Mouse (Mus musculus) gastrocnemius, postnatal 14 days (tissue): ENCODE results near the gene Klrb1b. TPM values are rescaled to one million over a fixed set of nuclear protein-coding genes. Genes with fewer than 3 reads are reported as not detected.
A peak's percentile ranks its signal among the peaks of the same experiment; 100 is the strongest.

Source experiments
- DNase-seq: peaks from one replicate; pipeline ENCODE4 v3.0.0; 2021; ENCODE audit warnings: mixed read lengths
- intact Hi-C: fragments of 180-260 bp; cut with DNase I; formaldehyde crosslinking; loops from one replicate; pipeline ENCODE4 v1.15.1; 2025; ENCODE audit warnings: low total_unique reads
- long read RNA-seq, 2 experiments: library from polyadenylated mRNA; stranded (forward); transcript quantifications; one replicate each; pipeline ENCODE4 v2.0.0; 2021
- total RNA-seq, 2 experiments: library from RNA; stranded (reverse); gene quantifications; 2 replicates each; pipeline ENCODE4 v1.2.3; 2021

Gene Klrb1b
- not detected for total RNA-seq
- long read RNA-seq, experiment 1: 0 reads
- long read RNA-seq, experiment 2: 0 reads

GRCm38 (mm10) chr6:128826132-128826531 is at the start of gene Klrb1b, which contains the start of gene Gm44511:
Gene Klrb1b, minus strand, starts transcription at chr6:128826331.
Gene Gm44511, minus strand, starts transcription at chr6:128826315.
- no peak for DNase-seq
- intact Hi-C loops: no loop called here

- intact Hi-C loops: no loop called here
- DNase-seq: no peak
Measured at GRCm38 (mm10) chr6:128871910-128872610, 45.9 kb upstream of the Klrb1b start.

GRCm38 (mm10) chr6:128868861-128869260 is 42.7 kb upstream of the Klrb1b start:
- DNase-seq: no peak
- intact Hi-C loops: no loop called here

DNA sequence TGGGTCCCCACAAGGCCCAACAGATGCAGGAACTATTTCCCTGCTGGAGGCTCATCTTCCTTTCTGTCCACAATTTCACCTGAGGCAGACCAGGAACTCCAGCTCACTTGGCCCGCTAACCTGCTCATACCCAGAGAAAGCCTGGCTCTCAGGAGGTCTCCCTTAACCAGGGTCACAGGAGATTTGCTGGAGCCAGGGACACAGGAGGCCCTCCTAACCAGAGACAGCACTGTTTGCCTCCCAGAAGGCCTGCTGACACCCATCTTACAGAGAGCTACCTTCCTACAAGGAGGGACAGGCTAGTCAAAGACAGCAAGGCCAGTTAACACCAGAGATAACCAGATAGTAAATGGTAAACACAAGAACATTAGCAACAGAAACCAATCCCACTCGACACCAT is 31.8 kb upstream of the Klrb1b start:
- DNase-seq: no peak
- intact Hi-C loops: loop anchor here (10.0 kb wide), 1 partner anchor 507 kb away; no protein-coding TSS in a partner anchor

DNA sequence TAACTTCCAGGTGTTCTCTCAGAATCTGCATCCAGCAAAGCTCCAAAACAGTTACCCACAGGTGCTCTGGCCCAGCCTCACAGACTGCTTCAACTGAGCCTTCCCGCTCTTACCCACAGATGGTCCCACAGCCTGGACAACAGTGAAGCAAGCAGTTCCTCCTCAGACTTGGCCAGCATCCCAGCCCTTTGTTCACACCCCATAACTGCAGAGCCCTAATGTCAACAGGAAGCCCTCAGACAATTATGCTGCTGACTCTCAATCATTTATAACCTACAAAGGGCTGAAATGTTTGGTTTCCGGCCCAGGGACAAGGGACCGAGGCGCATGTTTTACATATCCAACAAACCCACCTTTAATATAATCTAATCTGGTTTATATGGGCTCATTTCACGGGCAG is 30.1 kb upstream of the Klrb1b start:
- intact Hi-C loops: loop anchor here (10.0 kb wide), 1 partner anchor 509 kb away; no protein-coding TSS in a partner anchor
- peak; percentile 69 for DNase-seq

DNA sequence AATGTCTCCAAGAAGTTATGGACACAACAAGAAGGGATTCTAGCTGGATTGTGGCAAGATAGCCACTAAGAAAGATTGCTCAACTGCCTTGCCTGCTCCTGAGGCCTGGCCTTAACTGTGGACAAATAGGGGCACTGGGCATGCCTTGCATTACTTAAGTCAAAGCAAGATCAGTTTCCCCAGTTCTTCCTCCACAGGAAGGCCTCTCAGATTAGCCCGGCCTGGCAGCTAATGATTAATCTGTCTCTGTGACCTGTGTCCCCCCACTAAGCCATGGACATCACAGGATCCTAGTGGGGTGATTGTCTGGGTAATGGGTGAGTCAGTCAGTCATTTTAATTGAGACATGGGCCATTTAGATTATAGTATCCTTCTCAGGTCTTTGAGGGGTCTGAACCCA is 29.3 kb upstream of the Klrb1b start:
- intact Hi-C loops: loop anchor here (10.0 kb wide), 1 partner anchor 509 kb away; no protein-coding TSS in a partner anchor
- no peak for DNase-seq

DNA sequence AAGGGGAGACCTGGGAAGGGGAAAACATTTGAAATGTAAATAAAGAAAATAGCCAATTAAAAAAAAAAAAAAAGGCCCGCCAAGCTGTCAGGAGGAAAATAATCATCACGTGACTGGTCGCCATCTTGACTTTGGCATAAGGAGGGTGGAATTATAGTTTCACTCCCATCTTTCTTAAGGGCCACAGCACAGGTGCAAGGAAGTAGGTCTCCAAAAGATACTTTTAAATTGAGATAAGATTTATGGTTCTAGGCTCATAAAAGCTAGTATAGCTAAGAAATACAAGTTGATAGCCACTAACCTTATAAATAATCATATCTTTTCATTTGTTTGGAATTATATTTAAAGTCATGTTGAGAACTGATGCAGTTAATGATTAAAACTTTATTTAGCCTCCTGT is 28.8 kb upstream of the Klrb1b start:
- DNase-seq: no peak
- intact Hi-C loops: loop anchor here (5.0 to 10.0 kb wide), 3 partner anchors 212 to 510 kb away; no protein-coding TSS in a partner anchor

- DNase-seq: peak; percentile 31
- intact Hi-C loops: loop anchor here (5.0 to 10.0 kb wide), 3 partner anchors 213 to 511 kb away; no protein-coding TSS in a partner anchor
Measured at GRCm38 (mm10) chr6:128854024-128854820, 28.1 kb upstream of the Klrb1b start.

GRCm38 (mm10) chr6:128852766-128853165 is 26.6 kb upstream of the Klrb1b start:
- intact Hi-C loops: loop anchor here (5.0 to 10.0 kb wide), 3 partner anchors 215 to 512 kb away; no protein-coding TSS in a partner anchor
- no peak for DNase-seq

DNA sequence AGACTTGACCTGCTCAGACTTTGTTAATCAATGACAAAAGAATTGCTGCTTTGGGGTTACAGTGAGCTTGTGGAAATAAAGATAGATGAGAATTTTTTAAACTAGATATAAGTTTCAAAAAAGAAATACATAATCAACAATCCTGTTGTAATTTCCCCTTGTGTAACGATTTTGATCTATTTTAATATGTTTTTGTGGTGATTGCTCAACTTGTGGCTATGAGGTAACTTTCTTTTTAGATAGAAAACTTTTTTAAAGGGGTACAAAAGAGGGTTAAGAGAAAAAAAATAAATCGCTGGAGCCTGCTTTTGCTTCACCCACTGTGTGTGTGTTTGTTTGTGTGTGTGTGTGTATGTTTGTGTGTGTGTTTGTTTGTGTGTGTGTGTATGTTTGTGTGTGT is 25.0 kb upstream of the Klrb1b start:
- intact Hi-C loops: loop anchor here (5.0 to 10.0 kb wide), 3 partner anchors 216 to 514 kb away; no protein-coding TSS in a partner anchor
- no peak for DNase-seq

DNA sequence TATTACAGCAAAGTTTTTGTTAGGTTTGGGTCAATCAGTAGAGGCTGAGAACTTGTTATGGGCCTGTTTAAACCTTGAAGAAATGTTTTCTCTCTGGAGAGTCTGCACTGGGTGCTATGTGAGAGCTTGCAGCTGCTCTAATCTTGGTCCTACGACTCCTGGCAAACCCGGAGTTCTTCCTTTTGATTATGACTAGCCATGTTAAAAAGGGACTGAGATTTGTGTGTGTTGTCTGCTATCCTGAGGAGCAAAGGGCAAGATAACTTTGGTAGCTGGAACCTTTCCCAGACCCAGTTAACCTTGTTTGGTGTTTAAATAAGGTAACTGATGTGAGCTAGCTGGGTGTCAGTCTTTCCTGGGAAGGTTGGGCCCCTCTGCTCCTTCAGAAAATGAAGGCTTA is 24.5 kb upstream of the Klrb1b start:
- DNase-seq: no peak
- intact Hi-C loops: loop anchor here (5.0 to 10.0 kb wide), 3 partner anchors 217 to 514 kb away; no protein-coding TSS in a partner anchor

DNA sequence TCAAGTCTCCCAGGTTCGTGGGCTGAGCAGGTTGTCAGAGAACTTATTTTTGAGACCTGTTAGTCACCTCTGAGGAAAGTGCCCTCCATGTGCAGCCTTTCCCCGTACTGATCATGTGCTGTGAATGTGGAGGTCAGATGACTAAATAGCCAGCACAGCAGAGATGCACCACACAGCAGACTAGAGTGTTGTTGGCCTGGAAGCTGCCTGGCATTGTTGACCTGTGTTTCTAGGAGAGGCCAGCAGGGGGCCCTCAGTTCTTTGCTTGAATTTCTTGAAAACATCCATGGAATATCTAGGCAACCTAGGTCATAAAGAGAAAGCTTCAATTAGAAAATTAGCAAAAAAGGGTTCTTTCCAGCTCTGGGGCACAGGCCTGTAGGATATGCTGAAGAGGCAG is 23.8 kb upstream of the Klrb1b start:
- intact Hi-C loops: loop anchor here (5.0 to 10.0 kb wide), 4 partner anchors 217 to 515 kb away; no protein-coding TSS in a partner anchor
- peak; percentile 26 for DNase-seq

GRCm38 (mm10) chr6:128847401-128847800 is 21.3 kb upstream of the Klrb1b start:
- no peak for DNase-seq
- intact Hi-C loops: loop anchor here (5.0 kb wide), 1 partner anchor 400 kb away; no protein-coding TSS in a partner anchor

DNA sequence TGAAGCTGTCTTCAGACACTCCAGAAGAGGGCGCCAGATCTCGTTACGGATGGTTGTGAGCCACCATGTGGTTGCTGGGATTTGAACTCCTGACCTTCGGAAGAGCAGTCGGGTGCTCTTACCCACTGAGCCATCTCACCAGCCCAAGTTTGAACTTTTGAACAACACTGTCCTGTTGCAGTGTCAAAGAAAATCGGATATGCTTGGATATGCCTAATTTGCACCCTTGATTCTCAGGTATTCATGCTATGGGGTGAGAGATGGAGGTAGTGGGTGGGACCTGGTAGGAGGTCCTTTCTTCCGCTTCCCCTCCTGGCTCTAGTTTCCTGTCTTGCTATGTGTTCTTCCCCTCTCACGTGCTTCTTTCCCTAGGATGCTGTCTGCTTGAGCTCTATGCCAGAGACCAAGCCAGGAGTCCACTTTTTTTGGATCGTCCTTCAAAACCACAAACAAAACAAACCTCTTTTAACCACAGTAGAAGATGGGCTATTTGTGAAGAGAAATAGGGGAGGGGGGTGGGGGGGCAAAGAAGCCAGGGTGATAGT is 19.9 kb upstream of the Klrb1b start:
- DNase-seq: no peak
- intact Hi-C loops: loop anchor here (5.0 kb wide), 1 partner anchor 401 kb away; no protein-coding TSS in a partner anchor

DNA sequence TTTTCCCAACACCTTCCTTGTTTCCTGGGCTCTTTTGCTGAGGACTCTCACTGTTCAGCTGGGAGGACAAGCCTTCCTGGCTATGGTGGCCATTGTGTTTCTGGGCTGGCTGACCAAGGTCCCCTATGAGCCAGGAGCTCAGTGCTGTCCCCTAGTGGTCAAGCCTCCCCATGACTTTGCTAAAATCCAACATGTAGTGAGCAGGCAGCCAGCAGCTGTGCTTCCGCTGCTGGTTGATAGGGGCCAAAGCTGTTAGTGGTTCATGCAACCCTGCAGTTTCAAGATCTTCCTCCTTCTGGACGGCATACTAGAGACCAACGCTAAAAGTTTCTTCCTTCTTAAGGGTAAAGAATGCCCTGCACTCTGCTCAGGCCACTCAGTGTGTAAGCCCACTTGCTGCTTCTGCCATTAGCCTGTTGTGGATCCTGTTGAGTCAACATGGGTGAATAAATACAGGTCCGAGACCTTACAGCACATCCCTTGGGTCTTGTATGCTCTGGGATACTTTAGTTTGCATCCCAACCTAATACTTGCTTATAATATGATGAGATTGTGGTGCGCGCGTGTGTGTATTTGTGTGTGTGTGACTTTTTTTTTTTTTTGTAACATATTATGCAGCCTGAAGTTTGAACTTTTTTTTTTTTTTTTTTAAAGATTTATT is 19.3 kb upstream of the Klrb1b start:
- intact Hi-C loops: loop anchor here (5.0 kb wide), 1 partner anchor 402 kb away; no protein-coding TSS in a partner anchor
- peak; percentile 88 for DNase-seq

DNA sequence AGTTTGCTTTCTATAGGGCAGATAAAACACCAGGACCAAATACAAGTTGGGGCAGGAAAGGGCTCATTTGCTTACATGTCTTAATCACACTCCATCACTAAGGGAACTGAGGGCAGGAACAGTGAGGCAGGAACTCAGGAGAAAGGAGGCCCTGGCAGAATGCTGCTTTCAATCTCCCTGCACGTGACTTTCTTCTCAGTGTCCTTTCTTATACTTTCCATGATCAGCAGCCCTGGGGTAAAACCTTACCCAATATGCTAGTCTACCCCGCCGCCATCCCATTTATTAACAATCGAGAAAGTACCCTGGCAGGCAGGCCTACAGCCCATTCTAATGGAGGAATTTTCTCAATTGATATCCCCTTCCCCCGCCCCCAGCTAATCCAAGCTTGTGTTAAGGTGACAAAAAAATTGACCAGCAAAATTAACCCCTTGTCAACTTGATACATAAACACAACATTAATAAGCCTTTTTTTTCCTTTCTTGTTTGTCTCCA is 18.5 kb upstream of the Klrb1b start:
- intact Hi-C loops: loop anchor here (5.0 kb wide), 2 partner anchors 37 to 403 kb away; no protein-coding TSS in a partner anchor

GRCm38 (mm10) chr6:128844131-128844530 is 18.0 kb upstream of the Klrb1b start:
- intact Hi-C loops: loop anchor here (5.0 kb wide), 1 partner anchor 37 kb away; no protein-coding TSS in a partner anchor
- peak; percentile 11 for DNase-seq

More for the DNA sequence above, 18.5 kb upstream of the Klrb1b start:
- DNase-seq: no peak

DNA sequence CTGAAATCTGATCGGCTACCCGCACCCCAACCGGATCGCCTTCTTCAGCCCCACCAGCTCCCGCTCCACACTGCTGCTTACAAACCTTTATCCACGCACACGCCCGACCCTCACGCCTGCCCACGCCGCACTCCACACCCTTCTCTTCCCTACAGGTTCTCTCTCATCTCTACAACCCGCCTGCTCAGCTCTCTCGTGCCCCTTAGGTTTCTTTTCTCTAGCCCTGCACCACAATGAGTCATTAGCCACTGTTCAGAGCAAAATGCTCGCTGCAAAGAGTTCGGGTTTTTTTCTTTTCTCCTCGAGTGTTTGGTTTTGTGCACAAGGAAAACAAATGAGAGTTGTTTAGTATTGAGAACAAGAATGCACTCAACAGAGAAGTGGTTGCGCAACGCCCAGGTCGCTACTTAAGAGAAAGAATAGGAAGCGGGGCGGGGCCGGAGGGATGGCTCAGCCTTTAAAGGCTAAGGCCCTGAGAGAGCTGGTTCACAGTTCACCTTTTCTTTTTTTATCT is 17.4 kb upstream of the Klrb1b start:
- intact Hi-C loops: loop anchor here (5.0 kb wide), 1 partner anchor 36 kb away; no protein-coding TSS in a partner anchor
- peak; percentile 59 for DNase-seq
